Mouse (Mus musculus) forebrain, embryonic 14.5 days (tissue): ENCODE measurements around the gene Gpbp1. TPM values are rescaled to one million over a fixed set of nuclear protein-coding genes. Genes with fewer than 3 reads are reported as not detected.

Experiments
- ATAC-seq: fragments of 200-750 bp; cut with Nextera tagmentation; 2 replicates; pipeline ENCODE4 v1.8.0; 2017; ENCODE audit warnings: mild to moderate bottlenecking, moderate library complexity
- DNase-seq: peaks from one replicate; pipeline ENCODE4 v3.0.0-alpha.2; 2015; ENCODE audit warnings: low spot score
- H3K27ac ChIP-seq: fragments of 300-500 bp; sonication (generic); 2 replicates; pipeline ENCODE4 v1.5.1; 2014; ENCODE audit warnings: low read depth, mild to moderate bottlenecking, control low read depth, low read length, moderate library complexity
- H3K27me3 ChIP-seq: fragments of 300-500 bp; sonication (generic); replicated peaks from 2 replicates; pipeline ENCODE4 v1.6.1; 2014; ENCODE audit warnings: low read length, control low read depth, mixed read lengths; ENCODE audit not compliant: control insufficient read depth, insufficient read depth
- H3K36me3 ChIP-seq: fragments of 300-500 bp; sonication (generic); 2 replicates; pipeline ENCODE4 v1.6.1; 2014; ENCODE audit warnings: low read length, control low read depth; ENCODE audit not compliant: control insufficient read depth, insufficient read depth
- H3K4me1 ChIP-seq: fragments of 300-500 bp; sonication (generic); 2 replicates; pipeline ENCODE4 v1.6.1; 2014; ENCODE audit warnings: antibody characterized with exemption, low read length, control low read depth; ENCODE audit not compliant: control insufficient read depth, insufficient read depth
- H3K4me2 ChIP-seq: fragments of 300-500 bp; sonication (generic); 2 replicates; pipeline ENCODE4 v1.6.1; 2014; ENCODE audit warnings: mild to moderate bottlenecking, control low read depth, low read length
- H3K4me3 ChIP-seq: fragments of 300-500 bp; sonication (generic); 2 replicates; pipeline ENCODE4 v1.5.1; 2014; ENCODE audit warnings: low read depth, low read length, control low read depth
- H3K9ac ChIP-seq: fragments of 300-500 bp; sonication (generic); 2 replicates; pipeline ENCODE4 v1.6.1; 2014; ENCODE audit warnings: mild to moderate bottlenecking, low read length, control low read depth, moderate library complexity
- H3K9me3 ChIP-seq: fragments of 300-500 bp; sonication (generic); replicated peaks from 2 replicates; pipeline ENCODE4 v1.6.1; 2016; ENCODE audit warnings: low read length, control low read depth, mixed read lengths; ENCODE audit not compliant: control insufficient read depth
- WGBS: fragments of 180-500 bp; shearing (Covaris S2); extraction: QIAGEN DNeasy Blood & Tissue Kit; methylation state at CpG from one replicate; pipeline ENCODE4 v1.1.7; 2014; 5-methylcytosine and 5-hydroxymethylcytosine counted together
- polyA plus RNA-seq: library from polyadenylated mRNA; unstranded; fragments of >200 nt; fragmentation: Nextera tagmentation; extraction: Ambion mirVana; gene quantifications from 2 replicates; pipeline ENCODE4 v1.2.1, GENCODE M21; 2014

The Gpbp1 gene
- polyA plus RNA-seq, 1 experiment from 2014 or later = 115 TPM

DNA sequence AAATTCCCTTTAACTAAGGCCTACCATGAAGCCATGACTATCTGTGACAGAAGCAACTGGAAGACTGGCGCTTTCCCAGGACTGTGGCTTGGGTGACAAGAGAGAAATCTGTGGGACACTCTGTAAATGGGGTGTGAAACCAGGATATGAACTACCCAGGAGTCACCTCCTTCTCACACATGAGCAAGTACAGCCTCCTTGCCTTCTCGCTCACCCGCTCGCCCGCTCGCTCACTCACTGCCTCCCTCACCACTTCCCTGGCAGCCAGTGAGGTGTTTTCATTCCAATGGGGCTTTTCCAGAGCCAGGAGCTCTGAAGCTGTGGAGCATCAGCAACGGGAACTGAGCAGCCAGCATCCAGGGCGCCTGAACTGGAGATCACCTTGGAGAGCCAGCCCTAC, 95.6 kb downstream of the Gpbp1 start:
- no peak for ATAC-seq
- H3K4me3 ChIP-seq = no peak overlapping the region
- 79% methylated on average over 8 of the region's 8 CpGs for WGBS
- H3K9me3 ChIP-seq = no peaks in the 10 kb centered on the region
- no peak overlapping the region for H3K9ac ChIP-seq
- no peak for DNase-seq
- H3K27me3 ChIP-seq = no peaks in the 10 kb centered on the region
- no peak overlapping the region for H3K27ac ChIP-seq
- H3K36me3 ChIP-seq = no peaks in the 10 kb centered on the region
- H3K4me2 ChIP-seq = no peak overlapping the region
- no peaks in the 10 kb centered on the region for H3K4me1 ChIP-seq

DNA sequence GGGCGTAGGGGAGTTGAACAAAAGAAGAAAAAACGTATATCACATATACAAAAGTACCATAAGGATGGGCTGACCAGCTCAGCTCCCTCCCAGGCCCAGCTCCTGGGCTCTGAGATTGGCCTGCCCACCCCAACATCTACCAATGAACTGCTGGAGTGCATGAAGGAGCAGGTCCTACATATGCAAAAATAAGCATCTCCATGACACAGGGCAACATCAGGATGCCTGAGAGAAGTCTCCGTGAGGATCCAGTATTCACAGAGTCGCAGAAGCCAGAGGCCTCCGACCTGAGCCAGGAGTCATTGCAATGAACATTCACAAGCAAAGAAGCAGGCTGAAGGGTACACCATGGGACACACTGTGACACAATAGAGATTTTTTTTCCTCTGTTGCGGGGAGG, 96.5 kb downstream of the Gpbp1 start:
- Histone ChIP-seq H3K27me3 (no peaks in the 10 kb centered on the region), H3K9ac (no peak overlapping the region), H3K9me3 (no peaks in the 10 kb centered on the region), H3K36me3 (no peaks in the 10 kb centered on the region), H3K4me2 (no peak overlapping the region), H3K4me1 (no peaks in the 10 kb centered on the region), H3K27ac (no peak overlapping the region), H3K4me3 (no peak overlapping the region)
- no peak for ATAC-seq
- WGBS = 56% methylated on average over 6 of the region's 6 CpGs
- DNase-seq = no peak

DNA sequence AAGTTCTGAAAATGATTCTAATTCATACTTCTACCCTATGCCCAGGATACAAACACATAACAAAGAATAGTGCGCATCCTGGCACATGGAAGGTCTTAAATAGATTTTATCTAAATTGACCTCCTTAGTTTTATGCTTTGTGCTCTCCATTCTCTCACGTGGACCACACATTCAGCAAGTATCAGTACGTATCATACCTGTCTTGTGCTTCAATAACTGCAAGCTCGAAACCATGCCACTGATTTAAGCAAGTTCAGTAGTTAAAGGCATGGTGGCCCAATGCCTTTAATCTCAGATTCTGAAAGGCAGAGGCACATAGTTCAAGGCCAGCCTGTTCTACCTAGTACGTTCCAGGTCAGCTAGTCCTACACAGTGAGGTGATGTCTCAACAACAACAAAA, 98.5 kb downstream of the Gpbp1 start:
- Histone ChIP-seq H3K9me3 (no peaks in the 10 kb centered on the region), H3K27ac (no peak overlapping the region), H3K4me2 (no peak overlapping the region), H3K4me1 (no peaks in the 10 kb centered on the region), H3K27me3 (no peaks in the 10 kb centered on the region), H3K4me3 (no peak overlapping the region), H3K36me3 (no peaks in the 10 kb centered on the region), H3K9ac (no peak overlapping the region)
- DNase-seq = no peak
- ATAC-seq = no peak
- WGBS = 93% methylated on average over 5 of the region's 5 CpGs

DNA sequence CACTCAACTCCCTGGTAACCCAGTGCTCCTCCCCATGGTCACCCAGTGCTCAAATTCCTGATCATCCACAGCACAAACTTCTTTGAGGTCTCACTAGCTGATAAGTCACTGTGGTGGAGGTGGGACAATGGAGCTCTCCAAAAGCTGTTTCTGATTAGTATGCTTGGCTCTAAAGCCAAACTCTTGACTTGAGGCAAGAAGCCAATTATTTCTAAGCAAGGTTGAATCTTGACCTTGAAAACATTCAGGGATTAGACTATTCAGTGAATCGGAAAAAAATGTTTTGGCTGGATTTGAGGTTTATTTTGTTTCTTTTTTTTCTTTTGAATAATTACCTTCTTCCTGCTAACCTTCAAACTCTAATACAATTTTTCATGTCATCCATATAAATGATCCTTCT, 98.9 kb downstream of the Gpbp1 start:
- H3K27ac ChIP-seq = no peak overlapping the region
- no peaks in the 10 kb centered on the region for H3K4me1 ChIP-seq
- no peak overlapping the region for H3K4me2 ChIP-seq
- no peak overlapping the region for H3K9ac ChIP-seq
- no peaks in the 10 kb centered on the region for H3K9me3 ChIP-seq
- no peaks in the 10 kb centered on the region for H3K27me3 ChIP-seq
- H3K4me3 ChIP-seq = no peak overlapping the region
- ATAC-seq = no peak
- no peaks in the 10 kb centered on the region for H3K36me3 ChIP-seq
- DNase-seq = no peak
- WGBS = 95% methylated on average over 1 of the region's 1 CpGs

DNA sequence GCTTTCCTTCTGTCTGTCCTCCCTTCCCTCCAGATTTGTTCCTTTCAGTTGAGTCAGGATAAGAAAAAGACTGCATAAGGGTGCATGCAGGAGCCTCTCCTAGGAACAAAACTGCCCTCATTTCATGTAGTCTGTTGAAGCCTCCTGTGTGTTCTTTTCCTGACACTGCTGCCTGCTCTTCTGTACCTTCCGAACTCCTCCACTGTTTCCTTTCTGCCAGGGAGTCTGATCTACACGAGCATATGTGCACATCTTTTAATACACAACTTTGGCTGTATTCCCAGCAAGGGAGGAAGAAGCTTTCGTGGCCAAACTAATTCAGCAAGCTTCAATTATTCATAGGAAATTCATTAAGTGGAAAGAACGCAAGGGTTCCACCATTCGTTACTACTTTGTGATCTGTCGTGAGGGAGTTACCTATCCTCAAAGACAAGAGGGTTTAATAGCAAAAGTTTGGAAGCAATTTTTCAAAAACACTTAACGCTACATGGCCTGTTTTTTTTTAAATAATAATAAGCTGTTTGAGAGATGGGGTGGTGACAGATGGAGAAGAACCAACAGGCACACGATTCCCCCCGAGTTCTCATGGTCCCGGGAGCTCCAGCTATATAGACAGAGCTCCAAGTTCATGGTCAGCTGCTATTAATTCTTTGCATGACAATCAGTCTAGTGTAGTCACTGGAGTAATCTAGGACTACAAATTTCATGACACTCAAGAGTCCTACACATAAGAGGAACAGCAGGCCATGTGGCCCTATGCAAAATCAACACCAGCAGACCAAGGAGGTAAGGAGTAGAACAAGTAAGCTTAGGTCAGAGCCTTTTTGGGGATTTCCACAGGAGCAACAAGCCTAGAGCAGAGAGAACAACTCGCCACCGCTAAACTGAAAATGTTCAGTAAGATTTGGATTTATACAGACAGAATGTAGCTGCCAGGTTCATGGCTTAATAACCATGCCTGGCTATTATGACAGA, 105.6 kb downstream of the Gpbp1 start:
- Histone ChIP-seq H3K27me3 (no peaks in the 10 kb centered on the region), H3K36me3 (no peaks in the 10 kb centered on the region), H3K4me1 (no peaks in the 10 kb centered on the region), H3K9ac (no peak overlapping the region), H3K27ac (no peak overlapping the region), H3K4me3 (no peak overlapping the region), H3K9me3 (no peaks in the 10 kb centered on the region), H3K4me2 (no peak overlapping the region)
- no peak for ATAC-seq
- 60% methylated on average over 12 of the region's 12 CpGs for WGBS
- peak; percentile 72 for DNase-seq

Other genes with a start within 250 kb of the Gpbp1 start
- not detected in 2 replicates for gene Actbl2, start 235.1 kb downstream of the Gpbp1 start, polyA plus RNA-seq
- gene Gm49496, start 59.8 kb upstream of the Gpbp1 start, polyA plus RNA-seq = not detected in 2 replicates
- not detected in 2 replicates for gene Gm10198, start 102.7 kb upstream of the Gpbp1 start, polyA plus RNA-seq
- gene Mier3, start 190.9 kb upstream of the Gpbp1 start, polyA plus RNA-seq = 22.2 and 26.8 TPM in 2 replicates